Mouse (Mus musculus) thymus, postnatal 10 days (tissue): ENCODE data around the gene Aqp5.

Experiments
- DNase-seq, 2 experiments: peaks; one replicate each; pipeline ENCODE4 v3.0.0; 2021; ENCODE audit warnings: low spot score in 2 of 2

Aqp5 gene

GRCm38 (mm10) chr15:99590429-99591084 is at the start of gene Aqp5:
TSS of gene Aqp5 (plus strand) at chr15:99590782.
- no peak for DNase-seq

DNA sequence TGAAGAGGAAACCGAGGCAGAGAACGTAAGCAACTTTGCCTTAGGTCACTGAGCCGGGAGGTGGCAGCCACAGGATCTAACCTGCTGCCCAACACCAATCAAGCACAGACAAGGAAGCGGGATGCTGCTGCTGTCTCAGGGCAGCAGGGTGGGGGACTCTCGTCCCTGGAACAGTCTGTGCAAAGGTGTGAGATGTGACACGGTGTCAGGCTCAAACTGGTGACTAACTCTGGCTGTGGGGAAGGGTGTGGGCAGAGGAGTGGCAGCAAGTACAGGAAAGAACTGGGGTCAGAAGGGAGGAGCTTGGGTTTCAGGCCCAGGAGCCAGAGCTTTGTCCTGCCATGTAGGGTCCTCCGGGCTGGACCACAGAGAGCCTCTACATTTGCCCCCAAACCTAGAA is 46.5 kb upstream of the Aqp5 start:
- no peak for DNase-seq

DNA sequence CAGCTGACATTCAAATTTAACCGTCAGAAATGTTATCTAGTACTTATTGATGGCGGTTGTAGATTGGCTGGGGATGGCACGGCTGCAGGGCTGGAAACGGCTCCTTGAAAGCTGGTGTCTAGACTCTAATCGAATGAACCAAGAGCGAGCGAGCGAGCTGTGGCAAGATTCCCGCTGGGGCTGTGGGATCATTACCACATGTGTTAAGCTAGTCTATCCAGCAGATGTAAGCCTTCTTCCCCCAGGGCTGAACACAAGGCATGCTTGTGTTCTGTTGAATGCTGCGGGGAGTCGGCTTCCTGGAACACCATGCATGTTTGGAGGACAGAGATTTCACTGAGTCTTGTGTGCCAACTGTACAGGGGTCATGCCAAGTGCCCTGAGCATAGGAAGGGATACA is 44.0 kb upstream of the Aqp5 start:
- DNase-seq, result no peak

DNA sequence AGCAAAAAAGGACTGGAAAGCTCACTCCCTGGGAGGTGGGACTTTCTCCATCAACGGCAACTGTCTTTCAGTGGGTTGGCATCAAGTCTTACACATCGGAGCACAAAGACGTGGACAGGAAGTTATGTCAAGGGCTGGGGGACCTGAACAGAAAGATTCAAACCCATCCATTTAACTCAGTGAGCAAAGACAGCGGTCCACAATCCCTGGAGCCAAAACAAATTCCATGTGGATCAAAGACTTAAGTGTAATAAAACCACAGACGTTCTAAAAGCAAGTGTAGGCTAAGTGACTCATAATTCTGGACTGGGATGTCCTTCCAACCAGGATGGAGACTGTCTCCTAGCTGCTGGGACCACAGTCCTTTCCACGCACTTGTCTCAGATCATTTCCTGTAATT is 42.9 kb upstream of the Aqp5 start:
- no peak for DNase-seq

DNA sequence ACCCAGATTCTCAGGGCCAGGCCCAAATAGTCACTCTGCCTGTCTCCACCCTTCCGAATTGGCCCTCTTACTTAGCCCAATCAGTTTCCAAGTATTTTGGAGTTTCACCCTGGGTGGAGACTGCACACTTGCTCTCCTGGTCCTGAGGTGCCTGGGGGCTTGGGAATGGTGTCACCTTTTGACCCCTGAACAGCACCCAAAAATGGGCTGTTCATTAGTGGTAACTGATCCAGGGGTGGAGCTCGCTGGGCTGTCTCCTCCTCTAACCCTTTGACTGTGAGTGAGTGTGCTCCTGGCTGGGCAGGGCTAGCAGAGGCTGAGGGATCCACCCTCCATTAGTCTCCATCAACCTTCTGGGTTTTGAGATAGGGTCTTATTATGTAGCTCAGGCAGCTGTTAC is 40.7 kb upstream of the Aqp5 start:
- DNase-seq, result no peak

- no peak for DNase-seq
Measured at GRCm38 (mm10) chr15:99553767-99554166, 36.8 kb upstream of the Aqp5 start.

- DNase-seq, result no peak
Measured at GRCm38 (mm10) chr15:99558947-99559346, 31.6 kb upstream of the Aqp5 start.

DNA sequence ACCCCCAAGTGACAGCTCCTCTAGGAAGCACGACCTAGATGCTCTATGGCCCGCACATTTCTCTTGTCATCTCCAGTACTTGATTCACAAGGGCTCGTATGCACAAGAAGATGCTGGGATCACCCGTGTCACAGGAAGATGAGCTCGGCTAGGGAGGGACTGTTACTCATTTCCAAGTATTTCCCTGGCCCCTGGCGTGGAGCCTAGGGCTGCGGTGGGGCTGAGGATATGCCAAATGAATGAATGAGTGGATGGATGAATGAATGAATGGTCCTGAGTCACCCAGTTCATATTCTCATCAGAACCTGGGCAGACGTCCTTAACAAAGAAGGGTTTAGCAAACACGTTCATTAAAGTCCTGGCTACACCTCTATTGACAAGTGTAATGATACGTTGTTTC is 30.3 kb upstream of the Aqp5 start:
- no peak for DNase-seq

DNA sequence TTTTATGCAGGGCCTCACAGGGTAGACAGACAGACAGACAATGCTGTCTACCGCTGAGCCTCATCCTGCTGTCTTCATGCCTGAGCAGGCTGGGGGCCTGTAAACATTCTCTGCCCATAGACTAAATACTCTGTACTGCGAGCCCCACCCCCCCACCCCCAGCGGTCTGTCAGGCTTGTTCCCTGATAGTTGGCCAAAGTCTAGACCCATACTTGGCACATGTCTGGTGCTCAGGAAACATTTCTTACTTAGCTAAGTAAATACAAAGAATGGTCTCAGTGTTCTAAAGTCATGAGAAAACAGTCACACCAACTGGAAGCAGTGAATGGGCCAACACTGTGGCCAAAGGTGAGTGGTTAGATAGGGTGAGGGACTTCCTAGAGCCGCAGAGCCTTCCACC is 23.2 kb upstream of the Aqp5 start:
- no peak for DNase-seq

DNA sequence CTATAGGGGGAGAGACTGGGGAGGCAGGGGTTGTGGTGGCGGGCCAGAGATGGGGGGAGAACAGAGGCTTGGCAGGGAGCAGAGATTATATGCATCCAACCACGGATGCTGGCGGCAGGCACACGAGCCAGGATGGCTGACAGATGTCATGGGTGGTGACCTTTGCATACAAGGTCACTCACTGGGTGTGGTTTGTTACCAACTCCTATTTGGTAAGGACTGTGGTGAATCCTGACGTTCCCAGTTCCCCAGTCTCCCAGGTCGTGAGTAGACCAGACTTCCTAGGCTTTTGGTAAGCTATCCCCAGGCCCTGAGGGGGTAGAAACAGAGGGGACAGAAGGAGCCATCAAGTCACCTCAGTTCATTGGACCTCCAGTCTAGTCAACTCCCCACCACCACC is 21.9 kb upstream of the Aqp5 start:
- DNase-seq, result no peak

- no peak for DNase-seq
Measured at GRCm38 (mm10) chr15:99569123-99569522, 21.5 kb upstream of the Aqp5 start.

GRCm38 (mm10) chr15:99578802-99579485 is 11.6 kb upstream of the Aqp5 start, which contains the start of gene Aqp2:
TSS of gene Aqp2 (plus strand) at chr15:99579055.
- DNase-seq, result no peak

GRCm38 (mm10) chr15:99583463-99584344 is 6.9 kb upstream of the Aqp5 start:
- no peak for DNase-seq

- no peak for DNase-seq
Measured at GRCm38 (mm10) chr15:99584407-99585202, 6.0 kb upstream of the Aqp5 start.

DNA sequence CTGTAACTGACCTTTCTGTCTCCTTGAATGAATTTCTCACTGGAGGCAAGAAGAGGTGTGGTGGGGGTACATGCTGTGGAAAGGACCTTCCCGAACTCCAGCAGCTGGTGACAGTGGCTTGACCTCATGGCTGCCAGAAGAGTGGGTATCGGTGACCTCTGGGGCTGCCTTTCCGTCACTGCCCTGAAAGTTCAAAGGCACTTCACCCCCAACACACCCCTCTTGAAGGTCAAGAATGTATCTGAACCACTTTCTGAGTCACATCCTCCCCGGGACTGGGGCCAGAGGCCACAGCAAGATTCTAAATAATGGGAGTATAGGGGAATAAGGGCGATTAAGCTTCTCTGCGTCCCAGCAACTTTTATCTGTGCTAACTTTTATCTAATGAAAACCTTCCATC is 4.8 kb upstream of the Aqp5 start:
- no peak for DNase-seq

DNA sequence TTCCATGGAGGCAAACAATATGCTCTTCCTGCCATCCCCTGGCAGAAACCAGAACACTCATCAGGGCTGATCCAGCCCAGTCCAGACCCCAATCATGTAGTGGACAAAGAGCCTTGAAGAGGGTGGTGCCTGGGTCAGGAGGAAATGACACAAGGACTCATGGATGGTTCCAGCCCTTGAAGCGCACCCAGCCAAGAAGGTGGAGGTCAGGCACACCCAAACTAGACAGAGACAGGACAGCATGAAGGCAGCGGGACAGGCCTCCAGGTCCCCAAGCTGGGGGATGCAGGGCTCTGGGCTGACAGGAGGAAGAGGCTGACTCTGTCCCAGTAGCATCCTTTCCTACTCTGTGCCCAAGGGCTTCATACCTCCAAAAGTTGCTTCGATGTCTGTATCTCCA is 4.1 kb upstream of the Aqp5 start:
- DNase-seq, result no peak

- DNase-seq, result no peak
Measured at GRCm38 (mm10) chr15:99589237-99589636, 1.3 kb upstream of the Aqp5 start.

- no peak for DNase-seq
Measured at GRCm38 (mm10) chr15:99589704-99590103, 878 bp upstream of the Aqp5 start.

DNA sequence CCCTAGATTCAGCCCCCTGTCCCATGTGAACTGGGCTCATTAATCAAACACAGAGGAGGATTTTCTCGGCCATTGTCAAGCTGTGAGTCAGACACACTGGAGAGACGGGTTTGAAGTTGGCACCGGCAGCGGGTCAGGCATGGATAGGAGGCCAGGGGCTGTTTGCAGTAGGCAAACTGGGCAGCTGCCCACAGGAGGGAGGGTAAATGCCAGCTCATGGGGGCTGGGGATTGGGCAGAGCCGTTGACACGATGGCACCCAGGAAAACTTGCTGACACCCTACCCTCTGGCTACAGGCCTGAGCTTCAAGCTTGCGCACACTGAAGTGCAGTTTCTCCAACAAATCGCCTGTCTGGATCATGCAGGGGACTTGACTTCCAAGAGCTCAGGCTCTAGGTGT is 1.6 kb downstream of the Aqp5 start:
- DNase-seq, result no peak

GRCm38 (mm10) chr15:99592877-99593276 is 2.3 kb downstream of the Aqp5 start:
- no peak for DNase-seq

DNA sequence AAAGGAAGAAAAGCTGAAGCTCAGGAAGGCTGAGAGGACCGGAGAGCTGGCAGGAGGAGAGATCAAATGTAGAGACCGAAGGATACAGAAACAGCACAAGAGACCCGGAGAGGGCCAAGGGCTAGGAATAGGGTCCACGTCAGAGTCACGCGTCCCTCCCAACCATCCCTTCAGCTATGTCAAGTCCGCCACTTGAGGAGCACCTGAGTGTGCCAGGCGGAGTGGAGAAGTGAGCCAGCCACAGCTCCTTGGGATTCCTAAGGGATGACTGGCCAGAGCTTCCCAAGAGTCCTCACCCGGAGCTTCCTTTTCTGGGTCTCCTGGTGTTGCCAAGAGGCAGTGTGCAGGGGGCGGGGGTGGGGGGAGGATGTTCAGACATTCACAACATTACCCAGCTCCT is 4.4 kb downstream of the Aqp5 start:
- no peak for DNase-seq
